Mouse (Mus musculus): ENCODE data around the gene Eno3. TPM values are rescaled to one million over a fixed set of nuclear protein-coding genes. Genes with fewer than 3 reads are reported as not detected.

The Eno3 gene
- polyA plus RNA-seq, 1 experiment from 2014 or later = 8.3 TPM

DNA sequence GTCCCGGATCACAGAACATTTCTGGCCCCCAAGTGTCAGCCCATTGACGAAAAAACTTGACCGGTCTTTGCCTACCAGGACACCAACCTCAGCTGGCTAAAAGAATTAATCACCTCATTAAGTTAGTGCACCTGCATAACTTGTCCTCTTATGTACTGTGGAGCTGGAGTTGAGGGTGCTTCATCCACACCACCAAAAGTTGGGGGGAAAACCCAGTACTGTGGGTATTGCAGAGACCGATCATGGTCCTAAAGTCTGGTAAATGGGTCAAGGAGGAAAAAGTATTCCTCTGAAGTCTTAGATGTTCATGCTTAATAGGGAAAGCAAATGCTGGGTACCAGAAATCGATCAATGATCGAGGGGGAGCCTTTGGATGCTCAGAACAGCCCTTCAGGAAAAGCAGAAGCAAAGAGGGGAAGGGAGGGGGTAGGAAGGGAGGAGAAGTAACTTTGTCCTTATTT, 4.1 kb upstream of the Eno3 start:
- Histone ChIP-seq H3K27ac (ENCODE audit: low read depth, low read length) (no peak overlapping the region), H3K4me3 (ENCODE audit: low read depth, low read length) (peak overlapping the region; percentile 98), H3K36me3 (ENCODE audit: control insufficient read depth, insufficient read depth, low read length) (peaks cover 30% of the 10 kb centered on the region), H3K27me3 (ENCODE audit: control insufficient read depth, insufficient read depth, low read length) (no peaks in the 10 kb centered on the region), H3K9me3 (ENCODE audit: control insufficient read depth, low read length) (no peaks in the 10 kb centered on the region), H3K4me1 (ENCODE audit: control insufficient read depth, insufficient read depth, low read length) (peaks cover 31% of the 10 kb centered on the region), H3K4me2 (ENCODE audit: low read depth, low read length) (peak overlapping the region; percentile 91), H3K9ac (replicated peaks; ENCODE audit: low read depth, low read length) (peak overlapping the region; percentile 95; the same call in 1 of the 2 replicates)
- no peak for ATAC-seq (ENCODE audit: low read depth)
- 68% methylated on average over 6 of the region's 6 CpGs for WGBS

DNA sequence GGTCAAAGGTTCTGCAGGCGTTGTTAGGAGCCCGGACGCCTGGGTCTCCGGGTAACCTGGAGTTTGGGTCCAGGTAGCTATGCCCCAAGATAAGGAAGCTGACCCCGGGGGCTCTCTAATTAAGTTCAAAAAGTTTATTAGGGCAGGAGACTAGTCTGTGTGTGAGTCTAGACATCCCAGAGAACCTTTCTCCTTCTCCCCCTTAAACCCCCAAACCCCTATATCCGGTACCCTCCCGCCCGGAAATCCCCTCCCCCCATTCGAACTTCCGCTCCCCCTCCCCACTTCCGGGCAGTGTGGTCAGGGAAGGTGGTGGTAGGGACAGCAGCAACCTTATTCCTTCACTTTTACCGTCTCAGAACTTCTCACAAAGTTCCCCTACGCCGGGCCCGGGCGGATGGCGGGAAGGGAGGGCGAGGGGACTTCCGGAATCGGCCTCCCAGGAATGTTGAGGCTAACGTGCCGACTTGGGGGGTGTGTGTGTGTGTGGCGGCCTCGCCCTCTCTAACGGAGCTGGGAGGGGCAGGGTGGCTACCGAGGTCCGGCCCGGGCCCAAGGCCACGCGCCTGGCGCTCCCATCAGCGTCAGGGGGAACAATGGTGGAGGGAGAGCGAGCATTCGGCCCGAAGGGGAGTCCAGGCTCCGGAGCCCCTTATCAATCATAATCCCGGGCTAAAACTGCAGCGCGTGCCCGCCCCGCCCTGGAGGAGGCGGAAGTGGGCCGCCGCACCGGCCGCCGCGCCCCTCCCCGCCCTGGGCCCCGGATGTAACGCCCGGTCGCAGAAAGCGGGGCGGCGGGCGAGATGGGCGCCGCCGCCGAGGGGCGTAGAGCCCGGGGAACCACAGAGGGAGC, 3.4 kb upstream of the Eno3 start:
- peak; percentile 60 for ATAC-seq (ENCODE audit: low read depth)

DNA sequence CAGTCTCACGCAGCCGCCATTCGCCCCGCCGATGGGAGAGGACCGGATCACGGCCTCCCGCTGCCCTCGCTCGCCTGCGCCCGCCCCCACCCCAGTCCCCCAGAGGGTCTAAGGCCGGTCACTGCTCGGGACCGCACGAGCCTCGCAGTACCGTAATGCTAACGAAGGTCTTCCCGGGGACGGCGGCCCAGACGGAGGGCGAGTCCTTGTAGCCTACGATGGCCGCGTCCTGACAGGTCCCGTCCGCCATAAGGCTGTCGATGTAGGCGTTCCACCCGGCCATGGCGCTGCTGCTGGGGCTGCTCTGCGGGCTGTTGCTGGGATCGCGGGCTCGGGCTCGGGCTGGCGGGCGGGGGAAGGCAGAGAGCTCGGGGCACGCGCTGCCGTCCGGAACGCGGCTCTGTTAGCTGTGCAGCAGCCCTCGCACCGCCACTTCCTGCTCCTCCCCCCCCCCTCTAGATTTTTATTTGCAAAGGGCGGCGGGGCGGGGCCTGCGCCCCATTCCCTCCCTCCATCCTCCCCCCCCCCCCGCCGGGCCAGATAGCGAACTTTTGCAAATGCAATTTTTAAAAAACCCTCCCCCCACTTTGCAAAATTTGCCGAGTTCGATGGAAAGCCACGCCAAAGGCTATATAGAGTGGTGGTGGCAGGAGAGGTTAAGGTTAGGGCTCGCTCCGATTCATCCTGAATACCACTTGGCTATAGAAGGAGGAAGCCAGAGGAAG, 2.6 kb upstream of the Eno3 start, which contains the start of gene Pfn1:
Gene Pfn1, minus strand, starts transcription at position 447 of the 725 bp plus-strand sequence.
- peak within 1 kb of the TSS; percentile 96 for H3K27ac ChIP-seq (ENCODE audit: low read depth, low read length)
- no peaks in the 10 kb centered on the region for H3K27me3 ChIP-seq (ENCODE audit: control insufficient read depth, insufficient read depth, low read length)
- peak; percentile 54 for ATAC-seq (ENCODE audit: low read depth)
- no peaks in the 10 kb centered on the region for H3K9me3 ChIP-seq (ENCODE audit: control insufficient read depth, low read length)
- peak within 1 kb of the TSS; percentile 95 for H3K9ac ChIP-seq (replicated peaks; ENCODE audit: low read depth, low read length)
- peak within 1 kb of the TSS; percentile 91 for H3K4me2 ChIP-seq (ENCODE audit: low read depth, low read length)
- H3K4me1 ChIP-seq (ENCODE audit: control insufficient read depth, insufficient read depth, low read length) = peaks cover 23% of the 10 kb centered on the region
- under 1% methylated on average over 43 of the region's 61 CpGs for WGBS
- H3K36me3 ChIP-seq (ENCODE audit: control insufficient read depth, insufficient read depth, low read length) = peaks cover 24% of the 10 kb centered on the region
- peak within 1 kb of the TSS; percentile 98 for H3K4me3 ChIP-seq (ENCODE audit: low read depth, low read length)

More for the DNA sequence above, 3.4 kb upstream of the Eno3 start:
- Histone ChIP-seq H3K4me1 (ENCODE audit: control insufficient read depth, insufficient read depth, low read length) (peaks cover 25% of the 10 kb centered on the region), H3K4me3 (ENCODE audit: low read depth, low read length) (peak overlapping the region; percentile 98), H3K4me2 (ENCODE audit: low read depth, low read length) (peak overlapping the region; percentile 91), H3K9me3 (ENCODE audit: control insufficient read depth, low read length) (no peaks in the 10 kb centered on the region), H3K27ac (ENCODE audit: low read depth, low read length) (peak overlapping the region; percentile 96), H3K27me3 (ENCODE audit: control insufficient read depth, insufficient read depth, low read length) (no peaks in the 10 kb centered on the region), H3K36me3 (ENCODE audit: control insufficient read depth, insufficient read depth, low read length) (peaks cover 30% of the 10 kb centered on the region), H3K9ac (replicated peaks; ENCODE audit: low read depth, low read length) (peak overlapping the region; percentile 95)
- WGBS = under 1% methylated on average over 45 of the region's 63 CpGs

DNA sequence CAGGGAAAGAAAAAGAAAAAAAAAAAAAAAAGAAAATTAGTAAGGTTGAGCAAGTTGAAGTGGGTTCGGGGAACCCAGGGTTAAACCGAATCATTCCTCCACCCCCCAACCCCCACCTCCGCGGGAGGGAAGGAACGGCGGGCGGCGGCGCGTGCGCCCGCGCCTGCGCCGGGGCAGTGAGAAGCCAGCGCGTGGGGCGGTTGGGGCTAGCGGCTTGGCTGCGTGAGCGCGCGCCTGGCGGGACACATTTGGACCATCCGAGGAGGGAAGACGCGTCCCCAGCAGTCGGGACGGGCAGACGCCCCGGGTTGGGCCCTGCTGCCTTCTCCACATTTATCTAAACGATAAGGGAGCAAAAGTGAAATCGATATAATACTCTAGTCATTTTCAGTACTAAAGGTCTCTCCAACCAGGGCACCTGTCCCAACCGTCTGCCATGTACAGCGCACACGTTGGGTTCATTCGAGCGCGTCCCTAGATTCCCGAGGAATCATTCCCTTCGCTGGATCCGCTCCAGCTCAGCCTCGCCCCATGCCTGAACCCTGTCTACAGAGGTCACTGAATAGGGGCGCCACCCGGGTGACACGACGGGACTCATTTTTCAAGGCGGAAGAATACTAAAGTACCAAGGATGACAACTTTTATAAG, 2.0 kb upstream of the Eno3 start:
- peak overlapping the region; percentile 91 for H3K4me2 ChIP-seq (ENCODE audit: low read depth, low read length)
- peaks cover 23% of the 10 kb centered on the region for H3K4me1 ChIP-seq (ENCODE audit: control insufficient read depth, insufficient read depth, low read length)
- H3K27ac ChIP-seq (ENCODE audit: low read depth, low read length) = peak overlapping the region; percentile 96
- H3K9me3 ChIP-seq (ENCODE audit: control insufficient read depth, low read length) = no peaks in the 10 kb centered on the region
- peak overlapping the region; percentile 95 for H3K9ac ChIP-seq (replicated peaks; ENCODE audit: low read depth, low read length)
- H3K27me3 ChIP-seq (ENCODE audit: control insufficient read depth, insufficient read depth, low read length) = no peaks in the 10 kb centered on the region
- under 1% methylated on average over 44 of the region's 48 CpGs for WGBS
- H3K4me3 ChIP-seq (ENCODE audit: low read depth, low read length) = peak overlapping the region; percentile 98
- H3K36me3 ChIP-seq (ENCODE audit: control insufficient read depth, insufficient read depth, low read length) = peaks cover 17% of the 10 kb centered on the region
- ATAC-seq (ENCODE audit: low read depth) = peak; percentile 33; the same call in 1 of the 2 replicates

DNA sequence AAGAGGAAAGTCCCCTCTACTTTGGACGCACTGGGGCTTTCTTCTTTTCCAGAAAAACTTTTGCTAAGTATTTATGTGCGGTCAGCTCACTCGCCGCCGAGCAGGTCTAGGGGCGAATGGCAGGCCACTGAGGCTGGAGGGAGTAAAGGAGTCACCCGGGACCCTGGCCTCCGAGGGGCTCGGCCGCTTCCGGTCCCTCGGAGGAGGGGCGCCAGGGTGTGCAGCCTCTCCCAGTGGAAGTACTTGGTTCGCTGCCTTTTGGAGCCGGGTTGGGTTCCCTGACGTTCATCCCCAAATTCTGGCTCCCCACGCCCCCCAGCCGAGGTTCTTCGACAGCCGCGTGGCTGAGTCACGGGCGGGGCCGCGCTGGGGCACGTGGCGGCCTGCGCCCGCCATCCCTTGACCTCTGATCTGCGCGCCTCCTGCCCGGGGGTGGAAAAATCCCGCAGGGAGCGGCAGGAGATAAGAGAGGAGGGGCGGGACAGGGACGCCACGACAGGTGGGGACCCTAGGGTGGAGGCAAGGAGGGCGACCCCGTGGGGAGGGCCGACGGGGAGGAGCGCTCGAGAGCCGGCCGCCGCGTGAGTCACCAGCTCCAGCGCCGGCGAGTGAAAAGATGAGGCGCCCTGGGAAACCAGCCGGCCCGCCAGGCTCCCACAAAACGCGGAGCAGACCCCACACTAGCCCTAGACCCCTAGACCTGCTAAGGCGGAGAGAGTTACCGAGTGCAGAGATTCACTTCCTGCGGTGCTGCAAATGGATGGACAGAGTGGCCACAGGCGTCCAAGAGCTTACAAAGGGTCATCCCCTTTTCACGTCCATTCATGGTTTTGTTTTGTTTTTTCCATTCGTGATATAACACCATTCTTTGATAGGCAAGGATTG, 1.2 kb upstream of the Eno3 start:
- Histone ChIP-seq H3K27ac (ENCODE audit: low read depth, low read length) (peak overlapping the region; percentile 96), H3K27me3 (ENCODE audit: control insufficient read depth, insufficient read depth, low read length) (no peaks in the 10 kb centered on the region), H3K9ac (replicated peaks; ENCODE audit: low read depth, low read length) (peak overlapping the region; percentile 59), H3K36me3 (ENCODE audit: control insufficient read depth, insufficient read depth, low read length) (peaks cover 11% of the 10 kb centered on the region), H3K4me1 (ENCODE audit: control insufficient read depth, insufficient read depth, low read length) (peaks cover 23% of the 10 kb centered on the region), H3K4me2 (ENCODE audit: low read depth, low read length) (peak overlapping the region; percentile 91), H3K4me3 (ENCODE audit: low read depth, low read length) (peak overlapping the region; percentile 98), H3K9me3 (ENCODE audit: control insufficient read depth, low read length) (no peaks in the 10 kb centered on the region)
- 0 out of 2 replicates have a peak, but pooled peaks have one; percentile 19 for ATAC-seq (ENCODE audit: low read depth)
- under 1% methylated on average over 60 of the region's 61 CpGs for WGBS

DNA sequence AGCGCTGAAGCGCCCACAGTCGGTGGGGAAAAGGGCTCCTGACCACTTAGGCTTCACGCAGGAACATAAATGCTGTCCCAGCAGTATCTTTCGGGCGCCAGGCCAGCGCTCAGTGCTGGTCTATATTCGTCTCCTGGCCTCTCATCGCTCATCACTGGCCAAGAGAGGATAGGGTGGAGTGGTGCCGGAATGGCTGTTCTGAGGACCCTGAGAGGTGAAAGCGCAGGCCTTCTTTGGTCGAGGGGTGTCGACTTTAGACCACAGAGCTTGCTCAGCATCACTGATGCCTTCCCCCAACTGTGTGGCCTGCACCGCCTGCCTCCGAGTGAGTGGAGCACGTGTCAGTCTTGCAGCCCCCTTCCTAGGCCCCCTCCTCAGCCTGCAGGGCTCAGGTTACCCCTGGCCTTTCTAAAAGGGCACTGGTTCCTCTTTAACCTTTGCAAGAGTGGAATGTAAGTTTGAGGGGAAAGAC, 510 bp upstream of the Eno3 start:
- peak overlapping the region; percentile 91 for H3K4me2 ChIP-seq (ENCODE audit: low read depth, low read length)
- H3K27ac ChIP-seq (ENCODE audit: low read depth, low read length) = peak overlapping the region; percentile 96
- no peaks in the 10 kb centered on the region for H3K9me3 ChIP-seq (ENCODE audit: control insufficient read depth, low read length)
- H3K36me3 ChIP-seq (ENCODE audit: control insufficient read depth, insufficient read depth, low read length) = peaks cover 4% of the 10 kb centered on the region
- H3K9ac ChIP-seq (replicated peaks; ENCODE audit: low read depth, low read length) = peak overlapping the region; percentile 59; the same call in 1 of the 2 replicates
- no peak for ATAC-seq (ENCODE audit: low read depth)
- WGBS = 5% methylated on average over 16 of the region's 16 CpGs
- no peaks in the 10 kb centered on the region for H3K27me3 ChIP-seq (ENCODE audit: control insufficient read depth, insufficient read depth, low read length)
- H3K4me1 ChIP-seq (ENCODE audit: control insufficient read depth, insufficient read depth, low read length) = peaks cover 23% of the 10 kb centered on the region
- peak overlapping the region; percentile 98 for H3K4me3 ChIP-seq (ENCODE audit: low read depth, low read length)

DNA sequence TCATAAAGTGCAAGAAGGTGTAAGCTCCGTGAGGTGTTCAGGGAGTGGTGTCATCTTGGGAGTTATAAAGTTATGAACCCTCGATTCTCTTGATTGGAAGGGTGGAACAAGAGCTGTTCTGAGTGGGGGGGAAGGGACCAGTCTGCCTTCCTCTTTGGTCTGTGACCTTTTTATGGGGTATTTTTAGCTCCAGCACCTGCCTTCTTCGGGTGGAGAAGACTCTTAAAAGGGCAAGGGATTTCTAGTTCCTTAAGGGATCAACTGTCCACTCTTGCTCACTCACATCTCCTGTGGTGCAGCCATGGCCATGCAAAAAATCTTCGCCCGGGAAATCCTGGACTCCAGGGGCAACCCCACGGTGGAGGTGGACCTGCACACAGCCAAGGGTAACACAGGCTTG, 571 bp downstream of the Eno3 start:
- Histone ChIP-seq H3K4me1 (ENCODE audit: control insufficient read depth, insufficient read depth, low read length) (peaks cover 21% of the 10 kb centered on the region), H3K36me3 (ENCODE audit: control insufficient read depth, insufficient read depth, low read length) (peaks cover 8% of the 10 kb centered on the region), H3K4me2 (ENCODE audit: low read depth, low read length) (no peak overlapping the region), H3K4me3 (ENCODE audit: low read depth, low read length) (no peak overlapping the region), H3K9me3 (ENCODE audit: control insufficient read depth, low read length) (no peaks in the 10 kb centered on the region), H3K27ac (ENCODE audit: low read depth, low read length) (no peak overlapping the region), H3K27me3 (ENCODE audit: control insufficient read depth, insufficient read depth, low read length) (no peaks in the 10 kb centered on the region), H3K9ac (replicated peaks; ENCODE audit: low read depth, low read length) (no peak overlapping the region)
- WGBS = 49% methylated on average over 6 of the region's 6 CpGs
- ATAC-seq (ENCODE audit: low read depth) = no peak

DNA sequence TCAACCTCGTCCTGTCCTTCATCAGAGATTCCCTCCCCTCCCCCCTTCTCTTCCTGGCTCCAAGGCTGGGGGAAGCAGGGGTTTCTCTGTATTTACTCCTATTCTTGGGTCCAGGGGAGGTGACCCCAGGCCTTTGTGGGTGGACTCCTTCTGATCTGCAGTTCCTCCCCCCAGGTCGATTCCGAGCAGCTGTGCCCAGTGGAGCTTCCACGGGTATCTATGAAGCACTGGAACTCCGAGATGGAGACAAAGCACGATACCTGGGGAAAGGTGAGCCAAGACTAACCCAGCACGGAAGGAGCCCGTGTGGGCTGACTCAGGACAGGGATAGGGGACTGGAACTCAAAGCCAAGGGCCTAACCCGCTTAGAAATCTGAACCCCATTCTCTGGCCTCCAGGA, 989 bp downstream of the Eno3 start:
- no peak overlapping the region for H3K4me2 ChIP-seq (ENCODE audit: low read depth, low read length)
- WGBS = 73% methylated on average over 9 of the region's 9 CpGs
- H3K36me3 ChIP-seq (ENCODE audit: control insufficient read depth, insufficient read depth, low read length) = peaks cover 10% of the 10 kb centered on the region
- no peak overlapping the region for H3K27ac ChIP-seq (ENCODE audit: low read depth, low read length)
- H3K4me1 ChIP-seq (ENCODE audit: control insufficient read depth, insufficient read depth, low read length) = peaks cover 17% of the 10 kb centered on the region
- H3K4me3 ChIP-seq (ENCODE audit: low read depth, low read length) = no peak overlapping the region
- H3K27me3 ChIP-seq (ENCODE audit: control insufficient read depth, insufficient read depth, low read length) = no peaks in the 10 kb centered on the region
- no peaks in the 10 kb centered on the region for H3K9me3 ChIP-seq (ENCODE audit: control insufficient read depth, low read length)
- no peak overlapping the region for H3K9ac ChIP-seq (replicated peaks; ENCODE audit: low read depth, low read length)
- no peak for ATAC-seq (ENCODE audit: low read depth)
